Mouse (Mus musculus) limb, embryonic 14.5 days (tissue): ENCODE results near the gene Phldb2. TPM values are rescaled to one million over a fixed set of nuclear protein-coding genes. Genes with fewer than 3 reads are reported as not detected.

Experiments used
- ATAC-seq: fragments of 200-750 bp; cut with Nextera tagmentation; 2 replicates; pipeline ENCODE4 v1.8.0; 2017; ENCODE audit warnings: low read depth, moderate number of reproducible peaks, moderate TSS enrichment; ENCODE audit not compliant: low FRiP score
- DNase-seq: peaks from one replicate; pipeline ENCODE4 v3.0.0-alpha.2; 2015; ENCODE audit warnings: low spot score
- H3K27ac ChIP-seq: fragments of 300-500 bp; sonication (generic); replicated peaks from 2 replicates; pipeline ENCODE4 v1.5.1; 2014; ENCODE audit warnings: low read depth, mild to moderate bottlenecking, low read length, moderate library complexity, mixed read lengths
- H3K27me3 ChIP-seq: fragments of 300-500 bp; sonication (generic); 2 replicates; pipeline ENCODE4 v1.6.1; 2014; ENCODE audit warnings: low read length, mixed read lengths; ENCODE audit not compliant: control insufficient read depth, insufficient read depth
- H3K36me3 ChIP-seq: fragments of 300-500 bp; sonication (generic); 2 replicates; pipeline ENCODE4 v1.6.1; 2014; ENCODE audit warnings: mild to moderate bottlenecking, low read length, moderate library complexity, mixed read lengths; ENCODE audit not compliant: control insufficient read depth, insufficient read depth
- H3K4me1 ChIP-seq: fragments of 300-500 bp; sonication (generic); 2 replicates; pipeline ENCODE4 v1.6.1; 2014; ENCODE audit warnings: antibody characterized with exemption, low read length, mixed read lengths; ENCODE audit not compliant: control insufficient read depth, insufficient read depth
- H3K4me2 ChIP-seq: fragments of 300-500 bp; sonication (generic); replicated peaks from 2 replicates; pipeline ENCODE4 v1.6.1; 2014; ENCODE audit warnings: low read depth, mild to moderate bottlenecking, low read length, moderate library complexity; ENCODE audit not compliant: severe bottlenecking
- H3K4me3 ChIP-seq: fragments of 300-500 bp; sonication (generic); replicated peaks from 2 replicates; pipeline ENCODE4 v1.5.1; 2014; ENCODE audit warnings: low read length
- H3K9ac ChIP-seq: fragments of 300-500 bp; sonication (generic); 2 replicates; pipeline ENCODE4 v1.6.1; 2014; ENCODE audit warnings: mild to moderate bottlenecking, low read depth, low read length, moderate library complexity; ENCODE audit not compliant: severe bottlenecking
- H3K9me3 ChIP-seq: fragments of 300-500 bp; sonication (generic); 2 replicates; pipeline ENCODE4 v1.6.1; 2016; ENCODE audit warnings: low read length; ENCODE audit not compliant: control insufficient read depth
- POLR2A ChIP-seq: fragments of 200-500 bp; IDR thresholded peaks from 2 replicates; pipeline ENCODE4 v1.8.0; 2012; ENCODE audit warnings: inconsistent platforms, mild to moderate bottlenecking, moderate library complexity, borderline replicate concordance; ENCODE audit not compliant: insufficient read depth, insufficient read length; ENCODE audit errors: extremely low read depth
- WGBS: fragments of 180-500 bp; shearing (Covaris S2); extraction: QIAGEN DNeasy Blood & Tissue Kit; methylation state at CpG from one replicate; pipeline ENCODE4 v1.1.7; 2014; 5-methylcytosine and 5-hydroxymethylcytosine counted together
- polyA plus RNA-seq, 2 experiments: library from polyadenylated mRNA; depleted of rRNA in 1 of 2; stranded (reverse) in 1 of 2; unstranded in 1 of 2; fragments of >200 nt; fragmentation: Nextera tagmentation in 1 of 2; extraction: Ambion mirVana in 1 of 2; gene quantifications; 2 replicates each; pipeline versions ENCODE4 v1.2.1 to v1.2.3; 2012 to 2014

Phldb2 gene
- polyA plus RNA-seq, 2 experiments: 51.0 to 55.8 TPM

- Histone ChIP-seq H3K4me2 (no peak overlapping the region), H3K9ac (no peak overlapping the region), H3K9me3 (no peaks in the 10 kb centered on the region), H3K4me1 (no peaks in the 10 kb centered on the region), H3K27ac (no peak overlapping the region), H3K4me3 (no peak overlapping the region), H3K36me3 (no peaks in the 10 kb centered on the region), H3K27me3 (no peaks in the 10 kb centered on the region)
- DNase-seq: no peak
- no peak for ATAC-seq
- no peak for TF ChIP-seq POLR2A
- WGBS: 73% methylated on average over 2 of the region's 2 CpGs
Observed at GRCm38 (mm10) chr16:45952035-45952434, 1.4 kb downstream of the Phldb2 start.

DNA sequence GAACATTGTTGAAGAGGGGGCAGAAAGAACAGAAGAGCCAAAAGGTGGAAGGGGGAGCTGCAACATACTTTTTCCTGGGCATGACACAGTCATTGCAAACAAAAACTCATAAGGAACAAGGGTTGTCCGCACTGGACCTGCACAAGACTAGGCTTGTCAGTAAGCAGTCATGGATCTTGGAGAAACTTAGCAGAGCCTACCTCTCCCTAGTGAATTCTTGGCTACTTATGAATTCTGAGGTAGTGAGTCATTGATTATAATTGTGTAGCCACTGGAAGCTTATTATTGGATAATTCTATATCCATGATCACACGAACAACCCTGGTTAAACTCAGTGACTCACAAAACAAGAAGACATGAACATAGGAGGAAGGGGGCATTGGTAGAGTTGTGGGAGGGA is 7.1 kb downstream of the Phldb2 start:
- H3K27ac ChIP-seq: no peak overlapping the region
- H3K36me3 ChIP-seq: no peaks in the 10 kb centered on the region
- no peak overlapping the region for H3K9ac ChIP-seq
- no peak for TF ChIP-seq POLR2A
- H3K27me3 ChIP-seq: no peaks in the 10 kb centered on the region
- DNase-seq (no peak), ATAC-seq (no peak)
- WGBS: 93% methylated on average over 2 of the region's 2 CpGs
- no peak overlapping the region for H3K4me3 ChIP-seq
- H3K4me1 ChIP-seq: no peaks in the 10 kb centered on the region; the same call in 1 of the 2 replicates
- H3K9me3 ChIP-seq: no peaks in the 10 kb centered on the region
- H3K4me2 ChIP-seq: no peak overlapping the region

GRCm38 (mm10) chr16:45945649-45946048 is 7.7 kb downstream of the Phldb2 start:
- Histone ChIP-seq H3K4me1 (no peaks in the 10 kb centered on the region; the same call in 1 of the 2 replicates), H3K36me3 (no peaks in the 10 kb centered on the region), H3K27me3 (no peaks in the 10 kb centered on the region), H3K27ac (no peak overlapping the region), H3K4me3 (no peak overlapping the region), H3K9ac (no peak overlapping the region), H3K4me2 (no peak overlapping the region), H3K9me3 (no peaks in the 10 kb centered on the region)
- WGBS: 80% methylated on average over 5 of the region's 5 CpGs
- ATAC-seq (no peak), DNase-seq (no peak)
- no peak for TF ChIP-seq POLR2A

GRCm38 (mm10) chr16:45945174-45945631 is 8.2 kb downstream of the Phldb2 start:
- WGBS: 43% methylated on average over 11 of the region's 11 CpGs
- ATAC-seq (no peak; the same call in 1 of the 2 replicates), DNase-seq (no peak)
- H3K27me3 ChIP-seq: no peaks in the 10 kb centered on the region
- H3K27ac ChIP-seq: no peak overlapping the region
- H3K36me3 ChIP-seq: no peaks in the 10 kb centered on the region
- no peak overlapping the region for H3K4me3 ChIP-seq
- H3K9ac ChIP-seq: no peak overlapping the region
- H3K4me1 ChIP-seq: no peaks in the 10 kb centered on the region; the same call in 1 of the 2 replicates
- no peak for TF ChIP-seq POLR2A
- H3K9me3 ChIP-seq: no peaks in the 10 kb centered on the region
- H3K4me2 ChIP-seq: no peak overlapping the region

DNA sequence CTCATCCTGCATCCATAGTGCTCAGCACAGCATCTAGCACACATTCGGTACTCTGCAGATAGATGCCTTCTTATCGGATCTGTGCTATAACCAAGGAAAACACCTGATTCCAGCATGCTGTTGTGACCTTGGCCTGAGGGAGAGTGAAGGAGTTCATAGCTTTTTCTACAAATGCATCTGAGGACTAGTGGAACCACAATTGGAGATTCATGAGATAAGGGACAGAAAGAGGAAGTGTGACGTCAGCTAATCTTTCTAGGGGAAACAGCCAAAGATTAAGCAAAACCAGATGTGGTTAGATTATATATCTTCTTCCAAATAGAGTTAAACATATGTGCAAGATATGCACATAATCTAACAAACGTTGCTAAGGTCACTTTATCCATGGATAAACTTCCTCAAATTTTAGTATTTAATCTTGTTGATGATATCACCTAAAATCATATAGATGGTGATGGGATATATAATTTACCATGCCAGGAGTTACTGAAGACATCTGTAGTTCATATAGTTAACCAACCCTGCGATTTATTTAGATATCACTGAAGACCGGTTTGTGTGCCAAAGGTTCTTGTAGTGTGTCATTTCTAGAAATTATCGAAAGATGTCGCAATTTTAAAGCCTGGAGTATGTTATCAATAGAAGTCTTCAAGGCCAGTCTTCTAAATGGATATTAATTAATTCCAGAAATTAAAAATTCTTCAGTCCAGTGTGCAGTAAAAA is 11.1 kb downstream of the Phldb2 start:
- 0 out of 2 replicates have a peak, but pooled peaks have one; percentile 41 for ATAC-seq
- peak; percentile 78 for DNase-seq
- H3K9me3 ChIP-seq: no peaks in the 10 kb centered on the region
- no peak for TF ChIP-seq POLR2A
- no peak overlapping the region for H3K4me3 ChIP-seq
- H3K27ac ChIP-seq: no peak overlapping the region
- H3K36me3 ChIP-seq: no peaks in the 10 kb centered on the region
- 62% methylated on average over 8 of the region's 8 CpGs for WGBS
- H3K4me2 ChIP-seq: no peak overlapping the region
- H3K4me1 ChIP-seq: peaks cover under 1% of the 10 kb centered on the region; the same call in 1 of the 2 replicates
- H3K27me3 ChIP-seq: no peaks in the 10 kb centered on the region
- no peak overlapping the region for H3K9ac ChIP-seq
